In genomic region chr3:141757259-141757658, GRCm38 (mm10) we compare ENCODE assay signal across 25 mouse cellular contexts.
"Had no signal": no experiment of that assay in that cellular context is flagged by ENCODE, and none has a peak within 500 bp of the region (broad histone marks: within the 10 kb centered on the region; RNA-seq: fewer than 3 reads in every experiment).

No protein-coding gene starts in this region.

- H3K9ac ChIP-seq: heart, embryonic 12.5 days; hindbrain, embryonic 13.5 days; hindbrain, embryonic 15.5 days; kidney, embryonic 15.5 days; limb, embryonic 12.5 days; liver, embryonic 12.5 days; liver, embryonic 14.5 days had no signal

- H3K9me3 ChIP-seq: heart, embryonic 10.5 days; heart, embryonic 12.5 days; hindbrain, embryonic 13.5 days; hindbrain, embryonic 15.5 days; kidney, embryonic 15.5 days; limb, embryonic 12.5 days; liver, embryonic 12.5 days had no signal

- H3K4me3 ChIP-seq: heart, embryonic 10.5 days; heart, embryonic 12.5 days; hindbrain, embryonic 13.5 days; hindbrain, embryonic 15.5 days; kidney, embryonic 15.5 days; limb, embryonic 12.5 days; liver, embryonic 12.5 days had no signal

- H3K27me3 ChIP-seq: heart, embryonic 12.5 days; hindbrain, embryonic 13.5 days; hindbrain, embryonic 15.5 days; kidney, embryonic 15.5 days; limb, embryonic 12.5 days; liver, embryonic 12.5 days had no signal

- H3K4me1 ChIP-seq: heart, embryonic 10.5 days; heart, embryonic 12.5 days; hindbrain, embryonic 13.5 days; hindbrain, embryonic 15.5 days; kidney, embryonic 15.5 days; liver, embryonic 12.5 days had no signal

- H3K4me2 ChIP-seq: heart, embryonic 12.5 days; hindbrain, embryonic 13.5 days; hindbrain, embryonic 15.5 days; kidney, embryonic 15.5 days; limb, embryonic 12.5 days; liver, embryonic 12.5 days had no signal

- ATAC-seq: hindbrain, postnatal 0 days; intestine, embryonic 16.5 days; liver, embryonic 12.5 days had no signal

- H3K27ac ChIP-seq: heart, embryonic 10.5 days; hindbrain, embryonic 13.5 days; hindbrain, embryonic 15.5 days; hindbrain, postnatal 0 days; kidney, embryonic 15.5 days; kidney, postnatal 0 days; limb, embryonic 12.5 days; liver, embryonic 12.5 days; liver, embryonic 14.5 days had no signal

- DNase-seq: gastrocnemius, postnatal 14 days; gastrocnemius, postnatal 36 days; heart, adult 18-20 months; heart, postnatal 14 days; heart, postnatal 36 days; kidney, adult 11 months; kidney, adult 2 months; kidney, adult 9 months; kidney, postnatal 14 days; kidney, postnatal 36 days; layer of hippocampus, adult 9-11 months; layer of hippocampus, postnatal 36 days; left cerebral cortex, postnatal 4 days; lung, adult 18-20 months had no signal

- H3K36me3 ChIP-seq: heart, embryonic 10.5 days; heart, embryonic 12.5 days; liver, embryonic 12.5 days had no signal
